Mouse (Mus musculus) layer of hippocampus, adult 9-11 months (tissue): ENCODE measurements at regions not wholly inside any gene's neighbourhood (a gene's known extent, or its start where the extent isn't known, plus 50 kb on each side); places are given as distances from the start of the nearest gene placed in this dataset.

ENCODE experiments used
- DNase-seq: peaks from one replicate; pipeline ENCODE4 v3.0.0; 2022

DNA sequence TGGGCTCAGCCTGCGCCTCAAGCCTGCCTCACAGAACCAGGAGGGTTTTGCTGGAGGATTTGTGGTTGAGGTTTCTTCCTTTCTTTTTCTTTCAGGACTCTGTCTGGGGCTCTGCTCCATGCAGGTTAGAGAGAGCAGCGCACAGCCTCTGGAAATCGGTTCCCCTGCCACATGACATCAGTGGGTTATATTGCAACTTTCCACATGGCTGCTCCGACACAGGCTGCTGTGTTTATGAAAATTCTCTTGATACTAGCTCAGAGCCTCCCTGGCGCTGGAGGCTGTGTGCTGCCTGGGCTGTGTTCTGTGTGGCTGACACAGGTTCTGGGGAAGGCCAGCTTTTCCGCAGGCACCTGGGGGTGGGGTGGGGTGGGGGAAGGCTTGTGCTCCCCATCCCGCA is 178.7 kb upstream of the Gm4791 start:
- DNase-seq: no peak

- no peak for DNase-seq
Observed at GRCm38 (mm10) chr9:46819376-46819775, 179.2 kb upstream of the Gm4791 start.

DNA sequence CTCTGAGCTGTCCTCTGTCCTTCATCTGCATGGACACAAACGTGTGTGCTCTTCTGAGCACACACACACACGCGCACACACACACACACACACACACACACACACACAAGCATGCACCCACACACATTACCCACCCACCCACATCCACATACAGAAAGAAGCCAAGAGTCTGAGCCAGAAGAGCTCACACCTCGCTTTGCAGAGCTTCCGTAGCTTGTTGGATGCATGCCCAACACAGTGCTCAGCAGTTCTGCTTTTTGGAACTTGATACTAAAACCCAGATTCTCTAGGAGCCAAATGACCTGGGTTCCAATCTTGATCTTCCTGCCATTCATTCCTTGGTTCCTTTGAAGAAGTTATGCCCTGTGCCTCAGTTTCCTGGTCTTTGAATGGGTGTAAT is 182.4 kb upstream of the Gm4791 start:
- peak; percentile 43 for DNase-seq

DNA sequence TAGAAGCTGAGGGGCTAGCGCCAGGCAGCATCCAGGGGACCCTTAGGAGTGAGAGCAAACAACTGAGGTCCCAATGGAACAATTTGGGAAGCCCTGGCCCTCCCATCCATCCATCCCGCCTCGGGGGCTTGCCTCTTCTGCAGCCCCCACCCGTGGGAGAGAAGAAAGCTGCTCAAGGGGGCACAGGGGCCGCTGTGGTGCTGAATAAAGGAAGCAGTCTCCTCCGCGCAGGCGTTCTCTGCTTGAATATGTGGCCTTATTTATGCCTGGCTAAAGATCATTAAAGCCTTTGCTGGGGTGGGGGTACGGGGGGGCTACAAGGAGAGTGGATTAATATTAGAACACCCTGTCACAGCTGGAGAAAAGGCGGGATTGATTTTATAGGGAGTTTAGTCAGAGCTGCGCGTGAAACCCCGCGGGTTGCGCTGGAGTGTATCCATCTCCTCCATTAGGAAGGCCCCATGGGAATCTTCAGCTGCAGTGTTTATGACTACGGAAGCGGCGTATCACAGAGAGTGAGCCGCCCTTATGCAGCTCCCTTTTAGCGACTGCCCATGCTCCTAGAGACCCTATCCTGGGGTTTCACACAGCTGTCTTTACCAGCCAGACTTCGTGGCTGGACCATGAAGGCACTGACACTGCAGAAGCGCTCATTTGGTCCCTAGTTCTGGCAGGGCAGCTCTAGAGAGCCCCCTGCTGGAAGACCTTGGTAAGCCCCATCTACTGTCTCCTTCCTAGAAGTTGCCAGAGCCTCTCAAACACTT is 183.9 kb upstream of the Gm4791 start:
- peak; percentile 62 for DNase-seq

- DNase-seq: no peak
Observed at GRCm38 (mm10) chr9:46810266-46810665, 188.3 kb upstream of the Gm4791 start.

- DNase-seq: no peak
Observed at GRCm38 (mm10) chr9:46795446-46795845, 203.1 kb upstream of the Gm4791 start.

DNA sequence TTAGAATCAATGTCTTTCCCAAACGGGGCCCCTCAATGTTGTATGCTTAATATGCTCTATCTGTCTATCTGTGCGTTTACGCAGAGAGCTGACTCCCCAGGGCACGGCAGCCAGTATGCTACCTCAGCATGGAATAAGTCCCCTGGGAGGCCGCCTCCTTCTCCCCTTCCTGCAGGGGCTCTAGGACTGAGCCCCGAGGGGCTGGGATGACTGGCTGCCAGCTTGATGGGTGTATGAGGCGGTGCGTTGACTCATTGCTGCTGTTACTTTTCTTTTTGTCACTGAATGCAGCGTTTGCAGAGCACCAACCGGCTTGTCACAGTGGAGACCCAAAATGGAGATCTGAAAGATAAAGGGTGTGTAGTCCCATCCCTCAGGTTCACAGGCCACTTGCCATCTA is 209.5 kb upstream of the Gm4791 start:
- peak; percentile 48 for DNase-seq

- peak; percentile 45 for DNase-seq
Observed at GRCm38 (mm10) chr9:46788456-46788855, 210.1 kb upstream of the Gm4791 start.

DNA sequence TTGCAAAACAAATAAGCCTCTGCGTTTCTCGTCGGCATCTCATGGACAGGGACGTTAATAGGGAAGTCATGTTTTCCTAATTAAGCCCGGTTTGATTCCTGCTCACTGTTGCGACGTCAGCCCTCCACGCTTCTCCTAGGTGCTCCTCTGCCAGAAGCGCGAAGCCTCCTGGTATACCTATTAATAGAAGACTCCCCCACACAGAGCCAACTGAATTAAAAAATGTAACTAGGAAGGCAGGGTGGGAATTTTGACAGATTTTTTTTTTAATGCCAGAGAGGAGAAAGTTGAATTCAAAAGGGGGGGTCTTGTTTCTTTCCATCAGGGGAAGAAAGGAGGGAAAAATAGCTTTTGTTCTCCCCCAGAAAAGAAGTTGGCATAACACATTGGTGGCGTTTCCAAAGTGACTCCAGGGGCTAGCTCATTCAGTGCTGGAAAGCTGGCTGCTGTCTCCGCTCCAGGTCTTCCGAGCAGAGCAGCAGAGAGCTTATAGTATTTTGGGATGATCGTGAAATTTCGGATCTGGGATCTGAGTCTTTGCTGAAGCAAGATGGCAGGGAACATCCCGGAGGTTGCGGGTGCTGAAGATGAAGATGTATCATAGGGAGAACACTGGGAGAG is 214.1 kb upstream of the Gm4791 start:
- peak; percentile 76 for DNase-seq

- no peak for DNase-seq
Observed at GRCm38 (mm10) chr9:46783597-46784354, 214.8 kb upstream of the Gm4791 start.

DNA sequence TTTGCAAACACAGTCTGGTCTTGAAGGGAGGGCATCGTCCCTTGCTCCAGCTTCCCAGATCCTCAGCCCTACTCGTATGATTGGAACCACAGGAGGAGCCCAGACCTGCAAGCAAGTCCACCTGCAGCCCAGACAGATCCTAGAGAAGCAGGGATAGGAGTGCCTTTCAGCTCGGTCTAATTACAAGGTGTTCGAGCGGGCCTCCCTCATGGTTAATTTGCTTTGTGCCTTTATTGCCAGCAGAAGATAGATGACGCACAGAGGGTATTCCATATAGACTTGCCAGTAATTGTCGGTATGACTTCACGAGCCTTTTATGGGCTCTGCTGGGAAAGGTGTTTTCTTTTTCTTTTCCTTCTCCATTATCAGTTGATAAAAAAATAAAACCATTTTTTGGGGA is 216.9 kb upstream of the Gm4791 start:
- DNase-seq: no peak

- DNase-seq: no peak
Observed at GRCm38 (mm10) chr9:46778769-46779168, 219.8 kb upstream of the Gm4791 start.

GRCm38 (mm10) chr9:46774821-46775220 is 223.7 kb upstream of the Gm4791 start:
- DNase-seq: no peak

DNA sequence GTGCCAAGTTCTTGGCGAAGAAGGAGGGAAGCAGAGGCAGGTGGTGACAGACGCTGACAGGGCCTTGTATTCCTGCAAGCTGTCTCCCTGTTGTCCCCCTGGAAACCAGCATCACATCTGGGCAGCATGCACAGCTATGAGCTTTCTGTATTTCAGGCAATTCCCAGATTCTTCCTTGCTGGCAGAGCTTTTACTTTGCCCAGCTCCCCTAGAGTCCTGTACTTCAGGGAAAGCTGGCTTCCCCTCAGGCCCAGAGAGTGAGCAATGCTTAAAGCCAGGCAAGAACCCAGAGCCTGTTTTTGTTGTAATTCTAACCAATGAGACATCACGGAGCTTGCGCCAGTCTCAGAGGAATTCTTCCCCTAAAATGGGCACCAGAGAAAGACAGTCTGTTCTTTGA is 238.3 kb upstream of the Gm4791 start:
- peak; percentile 37 for DNase-seq

- no peak for DNase-seq
Observed at GRCm38 (mm10) chr9:46757005-46757672, 241.4 kb upstream of the Gm4791 start.

GRCm38 (mm10) chr9:46751981-46752380 is 246.6 kb upstream of the Gm4791 start:
- DNase-seq: no peak

- DNase-seq: peak; percentile 29
Observed at GRCm38 (mm10) chr9:46749441-46749840, 249.1 kb upstream of the Gm4791 start.

DNA sequence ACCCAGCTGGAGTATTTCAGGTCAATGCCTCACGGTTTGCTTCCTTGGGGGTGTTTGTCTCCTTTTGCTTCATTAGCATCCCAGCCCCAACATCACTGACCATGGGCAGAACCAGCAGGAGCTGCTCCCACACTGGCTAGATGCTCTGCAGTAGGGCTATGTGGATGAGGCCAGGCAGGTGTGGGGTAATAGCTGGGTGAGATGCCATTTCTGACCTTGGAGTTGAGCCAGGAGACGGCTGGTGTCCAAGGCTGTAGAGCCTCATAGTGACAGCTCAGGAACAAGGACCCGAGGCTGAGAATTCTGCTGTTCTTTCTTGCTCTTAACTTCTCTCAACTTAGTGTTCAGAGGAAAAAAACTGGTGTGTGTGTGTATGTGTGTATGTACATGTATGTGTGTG is 252.3 kb upstream of the Gm4791 start:
- no peak for DNase-seq

DNA sequence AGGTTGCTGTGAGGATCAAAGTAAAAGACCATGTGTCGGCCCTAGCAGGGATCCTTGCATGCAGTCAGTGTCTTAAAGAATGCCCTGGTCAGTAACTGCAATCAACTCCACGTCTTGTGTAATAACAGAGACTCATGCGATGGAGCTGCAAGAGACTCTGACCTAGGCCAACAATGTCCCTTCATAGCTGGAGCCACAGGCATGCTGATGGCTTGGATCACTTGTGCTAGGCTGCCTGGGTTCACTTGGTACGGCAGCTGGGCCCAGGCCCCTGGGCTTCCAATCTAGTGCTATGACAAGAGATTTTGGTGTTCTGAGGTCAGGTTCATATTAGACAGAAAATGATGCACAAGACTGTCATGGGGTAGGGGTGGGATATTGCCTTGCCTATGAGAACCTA is 258.0 kb upstream of the Gm4791 start:
- no peak for DNase-seq

DNA sequence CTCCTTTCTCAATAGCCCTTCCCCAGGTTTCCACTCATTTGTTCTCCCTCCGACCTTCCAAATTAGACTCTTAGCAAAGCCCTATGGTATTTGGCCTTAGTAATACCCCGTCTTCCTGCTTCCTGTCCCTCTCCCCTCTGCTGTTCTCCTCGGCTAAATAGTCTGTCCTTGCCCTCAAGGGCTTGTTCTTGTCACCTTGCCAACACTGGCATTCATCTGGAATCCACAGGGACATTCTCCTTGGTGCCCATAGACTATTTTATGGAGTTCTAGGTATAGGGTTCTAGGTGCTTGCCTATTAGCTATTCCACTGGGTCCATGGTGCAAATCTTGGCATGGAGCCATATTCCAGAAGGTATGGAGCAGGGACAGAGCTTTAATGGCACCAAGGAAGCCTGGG is 259.2 kb upstream of the Gm4791 start:
- DNase-seq: no peak

DNA sequence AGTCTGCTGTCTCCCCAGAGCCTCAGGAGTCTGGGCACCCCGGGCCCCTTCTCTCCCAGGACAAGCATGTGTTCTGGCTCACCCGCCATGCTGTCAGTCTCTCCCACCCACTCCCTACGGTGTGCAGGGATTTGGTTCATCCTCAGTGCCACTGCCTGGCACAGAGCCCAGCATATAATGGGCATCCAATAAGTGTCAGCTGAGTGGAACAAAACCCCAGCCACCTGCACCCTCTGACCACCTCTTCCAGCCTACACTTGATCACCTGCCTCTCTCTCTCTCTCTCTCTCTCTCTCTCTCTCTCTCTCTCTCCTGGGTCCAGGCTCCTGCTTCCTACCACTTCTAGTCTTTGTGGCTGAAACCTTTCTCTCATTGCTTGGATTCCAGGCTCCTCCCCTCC is 259.9 kb upstream of the Gm4791 start:
- peak; percentile 16 for DNase-seq

DNA sequence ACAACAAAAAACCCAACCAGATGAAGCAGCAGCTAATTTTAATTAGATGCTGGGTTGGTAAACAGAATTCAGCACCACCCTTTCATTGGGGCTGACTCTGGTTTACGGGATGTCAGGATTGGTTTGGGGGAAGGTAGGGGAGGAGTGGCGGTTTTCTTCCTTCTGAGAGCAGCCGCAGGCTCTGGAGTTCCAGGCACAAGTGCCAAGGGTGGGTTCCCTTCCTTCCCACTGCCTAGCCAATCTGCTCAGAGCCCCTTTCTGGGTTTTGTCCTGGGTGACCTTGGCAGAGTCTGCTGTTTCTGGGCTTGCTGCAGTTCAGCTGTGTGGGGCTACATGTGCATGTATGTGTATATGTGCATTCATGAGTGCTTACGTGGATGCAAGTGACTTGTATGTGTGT is 260.5 kb upstream of the Gm4791 start:
- DNase-seq: peak; percentile 15

- peak; percentile 25 for DNase-seq
Observed at GRCm38 (mm10) chr9:46737446-46737845, 261.1 kb upstream of the Gm4791 start.
